Mouse (Mus musculus): Measurements from ENCODE around the gene Akr1cl. TPM values are rescaled to one million over a fixed set of nuclear protein-coding genes. Genes with fewer than 3 reads are reported as not detected.

The Akr1cl gene
- polyA plus RNA-seq (2014; fragmentation: Illumina TruSeq; extraction: RNeasy Lipid Tissue Mini Kit (QIAGEN cat#74804); ENCODE audit: insufficient read depth, low read depth, low replicate concordance): 0.28 TPM

GRCm38 (mm10) chr1:65032641-65033040 lies at the start of gene Akr1cl:
Gene Akr1cl (minus strand): TSS chr1:65032759.

GRCm38 (mm10) chr1:65082188-65082587 lies 49.6 kb upstream of the Akr1cl start, which contains the start of gene Crygb:
Gene Crygb (minus strand): TSS chr1:65082288.

GRCm38 (mm10) chr1:65073589-65073988 lies 41.0 kb upstream of the Akr1cl start, which contains the start of gene Crygc:
Gene Crygc (minus strand): TSS chr1:65073689.

GRCm38 (mm10) chr1:65063352-65063751 lies 30.8 kb upstream of the Akr1cl start, which contains the start of gene Crygd:
Gene Crygd (minus strand): TSS chr1:65063452.

GRCm38 (mm10) chr1:65050952-65051351 lies 18.4 kb upstream of the Akr1cl start, which contains the start of gene Cryge:
Gene Cryge (minus strand): TSS chr1:65051149.

Other genes starting within 250 kb of the Akr1cl start
- 4.0 TPM for gene Plekhm3, start 75.9 kb downstream of the Akr1cl start, polyA plus RNA-seq (2014; fragmentation: Illumina TruSeq; extraction: RNeasy Lipid Tissue Mini Kit (QIAGEN cat#74804); ENCODE audit: insufficient read depth, low read depth, low replicate concordance)
- gene Cryge, start 18.4 kb upstream of the Akr1cl start, polyA plus RNA-seq (2014; fragmentation: Illumina TruSeq; extraction: RNeasy Lipid Tissue Mini Kit (QIAGEN cat#74804); ENCODE audit: insufficient read depth, low read depth, low replicate concordance): not detected
- not detected for gene Crygd, start 30.7 kb upstream of the Akr1cl start, polyA plus RNA-seq (2014; fragmentation: Illumina TruSeq; extraction: RNeasy Lipid Tissue Mini Kit (QIAGEN cat#74804); ENCODE audit: insufficient read depth, low read depth, low replicate concordance)
- not detected for gene Crygc, start 40.9 kb upstream of the Akr1cl start, polyA plus RNA-seq (2014; fragmentation: Illumina TruSeq; extraction: RNeasy Lipid Tissue Mini Kit (QIAGEN cat#74804); ENCODE audit: insufficient read depth, low read depth, low replicate concordance)
- gene Crygb, start 49.5 kb upstream of the Akr1cl start, polyA plus RNA-seq (2014; fragmentation: Illumina TruSeq; extraction: RNeasy Lipid Tissue Mini Kit (QIAGEN cat#74804); ENCODE audit: insufficient read depth, low read depth, low replicate concordance): not detected
- not detected for gene Cryga, start 70.6 kb upstream of the Akr1cl start, polyA plus RNA-seq (2014; fragmentation: Illumina TruSeq; extraction: RNeasy Lipid Tissue Mini Kit (QIAGEN cat#74804); ENCODE audit: insufficient read depth, low read depth, low replicate concordance)
- gene Gm28845, start 86.8 kb upstream of the Akr1cl start, polyA plus RNA-seq (2014; fragmentation: Illumina TruSeq; extraction: RNeasy Lipid Tissue Mini Kit (QIAGEN cat#74804); ENCODE audit: insufficient read depth, low read depth, low replicate concordance): not detected
- not detected for gene D630023F18Rik, start 90.5 kb upstream of the Akr1cl start, polyA plus RNA-seq (2014; fragmentation: Illumina TruSeq; extraction: RNeasy Lipid Tissue Mini Kit (QIAGEN cat#74804); ENCODE audit: insufficient read depth, low read depth, low replicate concordance)
- 67.8 TPM for gene Idh1, start 153.7 kb upstream of the Akr1cl start, polyA plus RNA-seq (2014; fragmentation: Illumina TruSeq; extraction: RNeasy Lipid Tissue Mini Kit (QIAGEN cat#74804); ENCODE audit: insufficient read depth, low read depth, low replicate concordance)
- gene Pikfyve, start 153.9 kb upstream of the Akr1cl start, polyA plus RNA-seq (2014; fragmentation: Illumina TruSeq; extraction: RNeasy Lipid Tissue Mini Kit (QIAGEN cat#74804); ENCODE audit: insufficient read depth, low read depth, low replicate concordance): 4.4 TPM
- gene Pth2r, start 249.3 kb upstream of the Akr1cl start, polyA plus RNA-seq (2014; fragmentation: Illumina TruSeq; extraction: RNeasy Lipid Tissue Mini Kit (QIAGEN cat#74804); ENCODE audit: insufficient read depth, low read depth, low replicate concordance): not detected